Mouse (Mus musculus) left cerebral cortex, adult 2 months (tissue): ENCODE data around the gene Arhgap33. TPM values are rescaled to one million over a fixed set of nuclear protein-coding genes. Genes with fewer than 3 reads are reported as not detected.

Source experiments
- DNase-seq, 2 experiments: peaks; one replicate each; pipeline ENCODE4 v3.0.0; 2021 to 2022; ENCODE audit warnings: low spot score in 2 of 2, mixed read lengths in 1 of 2; ENCODE audit errors: extremely low spot score in 1 of 2
- H3K27ac ChIP-seq: fragments of 200-600 bp; 2 replicates; pipeline ENCODE4 v1.8.1; 2022
- H3K4me3 ChIP-seq: fragments of 200-600 bp; 2 replicates; pipeline ENCODE4 v1.8.1; 2022
- CTCF ChIP-seq: fragments of 200-600 bp; IDR thresholded peaks from 2 replicates; pipeline ENCODE4 v1.8.1; 2022; ENCODE audit warnings: antibody characterized with exemption, mild to moderate bottlenecking, moderate library complexity
- intact Hi-C: fragments of 180-260 bp; cut with DNase I; formaldehyde crosslinking; loops from one replicate; pipeline ENCODE4 v1.15.1; 2025
- total RNA-seq, 2 experiments: library from RNA; stranded (reverse); gene quantifications; 2 replicates each; pipeline ENCODE4 v1.2.3; 2021

The Arhgap33 gene
- total RNA-seq, 2 experiments from 2014 or later: 182 to 220 TPM

GRCm38 (mm10) chr7:30551445-30552101 lies 16.7 kb upstream of the Arhgap33 start:
- peak overlapping the region; percentile 61 for H3K4me3 ChIP-seq
- H3K27ac ChIP-seq: peak overlapping the region; percentile 96
- intact Hi-C loops: loop anchor here (2.0 kb wide), 1 partner anchor 61 kb away; no protein-coding TSS in a partner anchor
- peak; percentile 70 for TF ChIP-seq CTCF
- peak in 1 of 2 experiments; percentile 23 for DNase-seq

- H3K4me3 ChIP-seq: no peak overlapping the region
- TF ChIP-seq CTCF: no peak
- no peak overlapping the region for H3K27ac ChIP-seq
- intact Hi-C loops: no loop called here
- DNase-seq: no peak
Observed at GRCm38 (mm10) chr7:30550603-30551002, 15.7 kb upstream of the Arhgap33 start.

DNA sequence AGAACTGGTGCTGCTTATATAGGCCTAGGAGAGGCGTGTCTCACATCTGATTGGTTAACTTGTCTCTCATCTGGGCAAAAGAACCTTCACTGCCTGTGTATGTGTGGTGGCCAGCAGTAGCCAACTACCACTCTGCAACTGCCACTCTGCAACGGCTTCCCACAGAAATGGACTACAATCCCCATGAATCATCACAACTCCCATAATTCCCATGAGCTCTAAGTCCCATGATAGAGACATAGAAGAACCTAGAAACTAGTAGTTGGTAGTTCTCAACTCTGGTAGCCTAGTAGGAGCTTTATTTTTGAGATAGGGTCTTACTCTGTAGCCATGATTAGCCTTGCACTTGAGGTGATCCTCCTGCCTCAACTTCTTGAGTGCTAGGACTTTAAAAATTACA lies 15.0 kb upstream of the Arhgap33 start:
- intact Hi-C loops: loop anchor here (5.0 kb wide), 1 partner anchor 108 kb away; no protein-coding TSS in a partner anchor
- Histone ChIP-seq H3K27ac (no peak overlapping the region), H3K4me3 (no peak overlapping the region)
- TF ChIP-seq CTCF: no peak
- DNase-seq: no peak

DNA sequence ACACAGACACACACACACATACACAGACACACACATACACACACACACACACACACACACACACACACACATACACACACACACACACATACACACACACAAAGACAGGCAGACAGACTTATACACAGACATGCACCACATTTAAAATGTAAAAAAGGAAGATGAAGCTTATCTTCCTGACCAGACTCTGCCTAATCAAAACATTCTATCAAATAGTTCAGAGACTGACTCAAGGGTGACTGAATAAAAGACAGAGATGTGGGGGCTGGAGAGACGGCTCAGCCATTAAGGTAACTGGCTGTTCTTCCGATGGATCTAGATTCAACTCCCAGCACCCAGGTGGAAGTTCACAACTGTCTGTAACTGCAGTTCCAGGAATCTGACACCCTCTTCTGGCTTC lies 9.5 kb upstream of the Arhgap33 start:
- no peak for DNase-seq
- intact Hi-C loops: no loop called here
- no peak for TF ChIP-seq CTCF
- Histone ChIP-seq H3K4me3 (no peak overlapping the region), H3K27ac (no peak overlapping the region)

GRCm38 (mm10) chr7:30540572-30540971 lies 5.7 kb upstream of the Arhgap33 start:
- intact Hi-C loops: no loop called here
- TF ChIP-seq CTCF: no peak
- Histone ChIP-seq H3K4me3 (no peak overlapping the region), H3K27ac (no peak overlapping the region)
- DNase-seq: no peak

DNA sequence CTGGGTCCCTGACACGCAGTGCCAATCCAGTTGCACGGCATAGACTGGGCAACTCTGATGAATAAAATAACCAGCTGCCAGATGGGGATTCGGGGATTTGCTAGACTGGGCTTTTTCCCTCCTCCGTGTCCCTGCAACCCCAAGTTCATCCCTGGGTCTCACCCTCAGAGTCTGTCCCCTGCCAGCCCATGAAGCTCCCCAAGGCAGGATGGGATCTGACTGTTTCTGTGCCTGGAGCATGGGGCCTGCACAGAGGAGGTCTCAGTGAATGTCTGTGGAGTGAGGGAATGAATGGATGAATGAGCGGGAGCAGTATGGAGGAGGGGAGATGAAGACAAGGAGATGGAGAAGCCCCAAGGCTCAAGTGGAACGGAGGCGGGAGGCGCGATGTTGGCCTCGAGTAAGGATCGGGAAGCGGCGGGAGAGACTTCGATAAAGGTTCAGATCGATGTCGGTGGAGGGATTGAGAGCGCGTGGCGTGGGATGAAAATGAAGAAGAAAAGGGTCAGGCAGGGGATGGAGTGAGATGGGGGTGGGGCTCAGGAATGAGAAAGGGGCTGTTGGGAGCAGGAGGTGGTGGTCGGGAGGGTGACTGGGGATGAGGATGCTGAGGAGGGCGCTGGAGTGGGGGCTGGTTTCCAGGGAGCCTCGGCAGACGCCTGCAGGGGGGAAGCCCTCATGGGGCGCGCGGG lies 773 bp downstream of the Arhgap33 start:
- Histone ChIP-seq H3K27ac (peak overlapping the region; percentile 89), H3K4me3 (peak overlapping the region; percentile 70)
- intact Hi-C loops: loop anchor here (2.0 kb wide), 1 partner anchor 89 kb away; the partner anchor contains the start of gene Aplp1
- no peak for TF ChIP-seq CTCF
- peak in 1 of 2 experiments; percentile 30 for DNase-seq

- Histone ChIP-seq H3K27ac (peak overlapping the region; percentile 89), H3K4me3 (peak overlapping the region; percentile 70)
- TF ChIP-seq CTCF: no peak
- intact Hi-C loops: loop anchor here (2.0 kb wide), 1 partner anchor 88 kb away; the partner anchor contains the start of gene Aplp1
- peak in 1 of 2 experiments; percentile 34 for DNase-seq
Observed at GRCm38 (mm10) chr7:30532931-30533330, 1.9 kb downstream of the Arhgap33 start.

GRCm38 (mm10) chr7:30531291-30531815 lies 3.5 kb downstream of the Arhgap33 start:
- TF ChIP-seq CTCF: no peak
- Histone ChIP-seq H3K27ac (peak overlapping the region; percentile 89), H3K4me3 (no peak overlapping the region)
- intact Hi-C loops: no loop called here
- peak; percentile 68 to 69 for DNase-seq

DNA sequence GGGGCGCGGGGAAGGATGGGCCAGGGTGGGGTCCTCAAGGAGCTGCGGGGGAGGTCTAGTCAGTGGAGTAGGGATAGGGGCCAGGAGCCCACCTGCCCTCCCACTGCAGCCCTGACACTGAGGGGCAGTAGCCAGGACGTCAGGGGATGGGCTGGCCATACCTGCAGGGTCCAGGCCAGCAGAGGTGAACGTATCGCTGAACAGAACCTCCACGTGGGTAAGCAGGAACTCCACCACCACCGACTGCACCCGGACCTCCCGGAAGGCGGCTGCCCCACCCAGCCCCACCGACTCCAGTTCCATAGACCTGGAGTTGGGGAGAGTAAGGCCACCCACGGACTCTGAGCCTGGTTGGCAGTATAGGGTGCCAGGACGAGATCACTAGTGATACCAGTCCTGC lies 7.9 kb downstream of the Arhgap33 start:
- peak in 1 of 2 experiments; percentile 7 for DNase-seq
- Histone ChIP-seq H3K27ac (no peak overlapping the region), H3K4me3 (no peak overlapping the region)
- TF ChIP-seq CTCF: no peak
- intact Hi-C loops: no loop called here

DNA sequence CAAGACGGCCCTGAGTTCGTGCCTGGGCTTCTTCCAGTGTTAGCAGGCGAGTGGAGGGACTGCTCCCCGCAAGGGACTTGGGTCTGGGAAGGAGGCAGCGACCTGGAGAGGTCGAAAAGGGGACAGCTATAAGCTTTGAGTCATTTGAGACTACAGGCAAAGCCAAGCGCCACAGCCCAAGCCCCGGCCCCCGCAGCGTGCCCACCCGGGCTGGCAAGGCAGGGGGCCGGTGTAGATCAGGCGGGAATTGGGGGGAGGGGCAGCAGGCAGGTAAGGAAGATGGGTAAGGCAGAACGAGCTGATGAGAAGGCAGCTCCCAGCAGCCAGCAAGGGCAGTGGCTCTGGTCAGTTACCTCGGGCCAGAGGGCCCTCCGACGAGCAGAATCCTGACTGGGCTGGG lies 8.5 kb downstream of the Arhgap33 start:
- no peak for DNase-seq
- Histone ChIP-seq H3K4me3 (no peak overlapping the region), H3K27ac (0 out of 2 replicates have a peak overlapping the region, but pooled peaks have one; percentile 15)
- TF ChIP-seq CTCF: no peak
- intact Hi-C loops: no loop called here

- peak in 1 of 2 experiments; percentile 33 for DNase-seq
- intact Hi-C loops: no loop called here
- no peak for TF ChIP-seq CTCF
- H3K27ac ChIP-seq: 0 out of 2 replicates have a peak overlapping the region, but pooled peaks have one; percentile 15
- H3K4me3 ChIP-seq: no peak overlapping the region
Observed at GRCm38 (mm10) chr7:30525954-30526353, 8.9 kb downstream of the Arhgap33 start.

DNA sequence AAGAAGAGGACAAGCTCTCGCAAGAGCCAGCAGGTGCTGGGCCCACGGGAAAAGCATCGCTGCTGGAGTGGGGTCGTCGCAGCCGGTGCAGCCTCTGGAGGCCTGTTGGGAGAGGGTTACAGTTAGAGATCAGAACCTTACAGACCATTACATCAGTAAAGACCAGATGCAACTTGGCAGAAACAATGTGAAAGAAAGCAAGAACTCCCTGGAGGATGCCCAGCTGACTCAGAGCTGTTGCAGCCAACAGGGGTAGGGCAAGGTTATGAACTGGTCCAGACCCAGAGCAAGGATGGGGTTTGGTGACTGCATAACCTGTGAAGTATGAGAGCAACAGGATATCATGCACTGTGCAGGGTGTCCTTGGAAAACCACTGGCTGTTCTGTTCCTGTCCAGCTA lies 10.4 kb downstream of the Arhgap33 start:
- H3K27ac ChIP-seq: no peak overlapping the region
- no peak for TF ChIP-seq CTCF
- intact Hi-C loops: no loop called here
- no peak for DNase-seq
- H3K4me3 ChIP-seq: no peak overlapping the region
